Mouse (Mus musculus) heart, adult 18-20 months (tissue): ENCODE measurements around the gene Samhd1. TPM values are rescaled to one million over a fixed set of nuclear protein-coding genes. Genes with fewer than 3 reads are reported as not detected.

ENCODE experiments used
- DNase-seq, 2 experiments: peaks; one replicate each; pipeline ENCODE4 v3.0.0; 2021 to 2022; ENCODE audit warnings: mixed read lengths in 1 of 2
- total RNA-seq, 2 experiments: library from RNA; stranded (reverse); gene quantifications; 2 replicates each; pipeline ENCODE4 v1.2.3; 2021

Samhd1 gene
- total RNA-seq, 2 experiments from 2014 or later, result 21.7 to 26.3 TPM

GRCm38 (mm10) chr2:157136646-157137045 is 1.6 kb upstream of the Samhd1 start:
- DNase-seq, result no peak

DNA sequence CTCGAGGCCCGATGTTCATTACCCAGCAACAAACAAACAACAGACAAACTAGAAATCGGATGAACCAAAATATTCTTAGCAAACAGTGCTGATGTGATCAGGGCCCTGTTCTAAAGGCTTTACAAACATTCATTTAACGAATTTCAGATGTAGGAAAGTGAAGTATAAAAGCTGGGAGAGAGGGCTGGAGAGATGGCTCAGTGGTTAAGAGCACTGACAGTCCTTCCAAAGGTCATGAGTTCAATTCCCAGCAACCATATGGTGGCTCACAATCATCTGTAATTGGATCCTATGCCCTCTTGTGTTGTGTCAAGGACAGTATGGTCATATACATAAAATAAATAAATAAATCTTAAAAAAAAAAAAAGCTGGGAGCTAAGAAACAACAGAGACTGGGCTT is 1.1 kb upstream of the Samhd1 start:
- no peak for DNase-seq

GRCm38 (mm10) chr2:157135529-157136120 is 560 bp upstream of the Samhd1 start:
- DNase-seq, result peak in 1 of 2 experiments; percentile 18

GRCm38 (mm10) chr2:157134479-157134931 is 560 bp downstream of the Samhd1 start:
- peak in 1 of 2 experiments; percentile 29 for DNase-seq

DNA sequence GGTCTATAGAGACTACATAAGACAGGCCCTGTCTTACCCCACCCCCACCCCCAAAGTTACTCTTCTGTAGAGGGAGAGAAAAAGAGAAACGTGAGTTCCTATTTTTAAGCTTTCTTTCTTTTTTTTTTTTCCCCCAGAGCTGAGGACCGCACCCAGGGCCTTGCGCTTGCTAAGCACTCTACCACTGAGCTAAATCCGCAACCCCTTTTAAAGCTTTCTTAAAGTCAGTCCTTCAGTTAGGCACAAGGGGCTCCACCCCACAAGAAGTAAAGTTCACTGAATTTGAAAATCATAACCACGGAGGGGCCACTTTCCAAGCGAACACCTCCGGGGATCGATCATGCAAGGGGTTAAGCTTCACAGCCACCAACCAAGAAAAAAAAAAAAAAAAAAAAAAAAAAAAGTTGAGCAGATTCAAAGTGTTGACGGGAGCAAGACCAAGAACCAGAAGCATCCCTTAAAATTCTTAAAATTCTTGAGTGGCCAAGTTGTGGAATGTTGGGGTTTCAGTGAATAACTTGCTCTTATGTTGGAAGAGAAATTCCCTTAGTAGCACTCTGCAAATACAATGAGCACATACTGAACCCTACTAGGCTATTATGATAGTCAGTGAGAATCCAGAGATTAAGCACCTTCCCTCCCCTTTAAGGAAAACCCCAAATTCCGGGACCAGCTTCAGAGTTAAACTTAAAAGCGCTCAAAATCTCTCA is 1.1 kb downstream of the Samhd1 start:
- no peak for DNase-seq

DNA sequence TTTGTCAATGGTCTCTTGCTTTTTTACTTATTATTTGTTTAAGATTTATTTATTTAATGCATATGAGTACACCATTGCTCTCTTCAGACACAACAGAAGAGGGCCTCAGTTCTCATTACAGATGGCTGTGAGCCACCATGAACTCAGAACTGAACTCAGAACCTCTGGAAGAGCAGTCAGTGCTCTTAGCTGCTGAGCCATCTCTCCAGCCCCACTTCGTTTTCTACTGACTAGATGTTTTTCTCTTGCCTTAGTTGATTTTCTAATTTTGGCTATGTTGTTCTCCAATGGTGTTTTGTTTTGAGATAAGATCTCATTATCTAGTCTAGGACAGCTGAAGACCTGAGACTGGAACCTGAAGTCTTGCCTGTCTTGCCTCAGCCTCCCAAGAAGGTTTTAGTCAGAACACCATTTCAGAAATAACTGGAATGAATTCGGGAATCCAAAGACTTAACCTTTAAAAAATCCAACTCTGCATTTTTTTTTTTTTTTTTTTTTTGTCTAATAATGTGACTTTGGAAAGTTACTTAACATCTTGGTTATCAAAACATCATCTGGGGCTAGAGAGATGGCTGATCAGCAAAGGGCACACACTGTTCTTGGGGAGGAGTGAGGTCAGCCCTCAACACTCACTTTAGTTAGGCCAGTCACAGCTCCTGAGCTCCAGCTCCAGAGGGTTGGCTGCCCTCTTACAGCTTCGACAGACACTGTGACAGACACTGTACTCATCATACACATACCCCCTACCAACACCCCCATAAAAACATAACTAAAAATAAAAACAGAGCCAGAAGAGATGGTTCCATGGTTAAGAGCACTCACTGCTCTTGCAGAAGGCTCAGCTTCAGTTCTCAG is 2.2 kb downstream of the Samhd1 start:
- no peak for DNase-seq

GRCm38 (mm10) chr2:157132086-157132485 is 3.0 kb downstream of the Samhd1 start:
- no peak for DNase-seq

DNA sequence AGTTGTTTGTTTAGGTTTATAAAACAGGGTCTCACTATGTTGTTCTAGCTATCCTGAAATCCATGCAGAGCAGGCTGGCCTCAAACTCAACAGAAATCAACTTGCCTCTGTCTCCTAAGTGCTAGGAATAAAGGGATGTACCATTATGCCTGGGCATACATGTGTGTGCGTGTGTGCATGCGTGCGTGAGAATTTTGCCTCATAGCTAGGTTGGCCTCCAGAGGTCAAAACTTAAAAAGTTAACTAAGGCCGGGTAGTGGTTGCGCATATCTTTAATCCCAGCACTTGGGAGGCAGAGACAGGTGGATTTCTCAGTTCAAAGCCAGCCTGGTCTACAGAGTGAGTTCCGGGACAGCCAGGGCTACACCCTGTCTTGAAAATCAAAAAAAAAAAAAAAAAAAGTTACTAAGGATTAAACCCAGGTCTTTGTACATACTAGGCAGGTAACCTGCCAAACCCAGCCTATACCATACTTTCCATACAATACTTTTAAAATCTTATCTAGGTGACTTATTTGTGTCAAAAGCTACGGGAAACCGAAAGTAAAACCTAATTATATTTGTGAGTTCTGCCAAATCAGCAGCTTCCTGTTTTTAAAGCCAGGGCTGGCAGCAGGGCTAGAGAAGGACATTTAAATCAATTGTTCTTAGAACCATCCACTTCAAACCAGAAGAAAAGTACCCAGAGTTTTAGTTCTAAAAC is 4.1 kb downstream of the Samhd1 start:
- DNase-seq, result peak; percentile 64 to 74

GRCm38 (mm10) chr2:157129601-157130164 is 5.4 kb downstream of the Samhd1 start:
- DNase-seq, result peak in 1 of 2 experiments; percentile 23

DNA sequence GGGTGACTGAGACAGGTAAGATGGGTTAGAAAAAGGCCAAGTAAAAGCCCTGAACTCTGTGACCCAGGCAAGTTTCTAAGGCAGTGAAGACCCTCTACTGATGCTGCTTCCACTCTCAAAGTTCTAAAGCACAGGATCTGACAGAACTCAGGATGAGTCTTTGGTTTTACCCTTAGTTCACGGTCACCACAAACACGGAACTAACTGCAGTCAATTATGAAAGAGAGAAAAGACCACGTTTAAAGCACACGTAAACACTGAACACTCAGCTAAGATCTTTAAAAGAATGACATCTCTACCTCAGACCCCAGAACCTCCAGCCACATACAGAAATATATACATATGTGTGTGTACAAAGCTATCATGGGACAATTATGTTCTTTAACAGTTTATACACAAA is 6.0 kb downstream of the Samhd1 start:
- DNase-seq, result no peak

- DNase-seq, result no peak
Measured at GRCm38 (mm10) chr2:157128072-157128471, 7.0 kb downstream of the Samhd1 start.

- DNase-seq, result no peak
Measured at GRCm38 (mm10) chr2:157127370-157127769, 7.7 kb downstream of the Samhd1 start.

DNA sequence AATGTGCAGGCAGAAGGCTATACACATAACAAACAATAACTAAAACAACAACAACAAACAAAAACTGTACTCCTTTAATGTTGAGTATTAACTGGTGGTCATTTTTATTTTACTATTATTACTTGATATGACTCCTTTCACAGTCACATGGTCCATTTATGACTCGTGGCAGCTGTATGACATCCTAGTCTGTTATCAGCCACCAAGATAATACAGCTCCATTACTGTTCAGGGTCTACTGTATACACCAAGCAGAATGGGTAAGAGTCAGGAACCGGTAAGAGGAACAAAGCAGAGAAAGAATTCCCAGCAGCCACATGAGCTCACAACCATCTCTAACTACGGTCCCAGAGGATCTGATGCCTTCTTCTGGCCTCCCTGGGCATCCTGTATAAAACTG is 9.8 kb downstream of the Samhd1 start:
- DNase-seq, result no peak

- no peak for DNase-seq
Measured at GRCm38 (mm10) chr2:157121766-157122165, 13.3 kb downstream of the Samhd1 start.

DNA sequence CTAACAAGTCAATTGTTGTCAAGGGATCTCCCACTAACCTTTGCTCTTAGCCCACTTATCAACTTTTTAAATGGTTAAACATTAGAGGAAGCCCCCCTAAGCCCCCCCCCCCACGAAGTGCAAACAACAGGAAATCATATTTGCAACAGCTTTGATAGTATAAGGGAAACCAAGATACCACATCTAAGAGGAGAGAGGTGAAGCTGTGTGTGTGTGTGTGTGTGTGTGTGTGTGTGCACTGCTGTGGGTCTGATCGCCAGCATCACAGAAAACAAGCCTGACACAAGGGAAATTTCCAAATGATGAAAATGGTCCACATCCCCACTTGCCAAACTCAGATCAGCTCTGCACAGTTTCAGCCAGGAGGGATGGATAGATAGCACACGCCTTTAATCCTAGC is 16.0 kb downstream of the Samhd1 start:
- DNase-seq, result no peak

DNA sequence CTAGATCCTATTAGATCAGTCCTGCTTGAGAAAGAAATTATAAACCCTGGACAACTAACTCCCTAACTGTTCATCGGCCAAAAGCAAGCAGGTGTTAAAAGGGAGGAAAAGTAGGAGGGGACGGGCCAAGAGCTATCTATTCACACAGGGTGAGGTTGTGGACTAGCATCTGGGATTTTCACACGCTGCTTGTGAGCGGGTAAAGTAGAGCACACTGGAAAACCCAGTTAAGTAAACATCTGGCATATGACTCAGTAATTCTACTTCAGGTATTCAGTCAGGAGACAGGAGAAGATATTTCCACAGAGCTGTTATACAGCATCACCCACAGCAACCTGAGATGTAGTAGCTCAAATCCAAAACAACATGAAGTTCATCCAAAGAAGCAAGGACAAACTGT is 16.5 kb downstream of the Samhd1 start:
- no peak for DNase-seq

- peak in 1 of 2 experiments; percentile 47 for DNase-seq
Measured at GRCm38 (mm10) chr2:157116964-157117363, 18.1 kb downstream of the Samhd1 start.

DNA sequence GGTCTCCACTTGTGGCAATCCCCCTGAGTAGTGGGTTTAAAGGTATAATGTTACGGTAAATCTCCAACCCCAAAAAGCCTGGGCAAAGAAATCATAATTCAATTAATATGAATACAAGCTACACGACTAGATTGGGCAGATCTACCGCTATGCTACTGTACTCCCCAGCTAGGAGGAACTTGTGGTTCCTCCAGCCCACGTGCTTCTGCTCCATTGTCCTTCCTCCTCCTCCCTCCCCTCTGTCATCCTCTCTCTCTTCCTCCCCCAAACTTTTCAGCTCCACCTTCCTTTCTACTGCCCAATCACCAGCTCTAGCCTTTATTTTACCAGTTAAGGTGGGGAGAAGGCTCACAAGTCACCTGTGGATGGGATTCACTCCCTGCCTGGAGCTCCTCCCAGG is 26.8 kb downstream of the Samhd1 start:
- DNase-seq, result no peak

DNA sequence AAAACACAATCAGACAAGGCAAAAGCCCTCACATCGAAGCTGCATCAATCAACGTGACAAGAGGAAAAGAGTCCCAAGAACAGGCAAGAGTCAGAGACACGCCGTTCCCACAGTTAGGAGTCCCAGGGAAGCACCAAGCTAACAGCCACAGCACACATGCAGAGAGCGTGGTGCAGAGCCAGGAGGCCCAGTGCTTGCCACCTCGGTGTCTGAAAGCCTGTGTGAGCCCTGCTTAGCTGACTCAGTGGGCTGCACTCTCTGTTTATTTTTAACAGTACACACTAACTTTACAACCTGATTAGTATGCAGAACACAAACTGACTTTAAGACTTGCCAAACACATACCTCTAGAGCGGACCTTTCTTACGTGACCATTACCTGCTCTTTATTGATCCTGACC is 30.6 kb downstream of the Samhd1 start:
- no peak for DNase-seq

- no peak for DNase-seq
Measured at GRCm38 (mm10) chr2:157102256-157102655, 32.8 kb downstream of the Samhd1 start.

DNA sequence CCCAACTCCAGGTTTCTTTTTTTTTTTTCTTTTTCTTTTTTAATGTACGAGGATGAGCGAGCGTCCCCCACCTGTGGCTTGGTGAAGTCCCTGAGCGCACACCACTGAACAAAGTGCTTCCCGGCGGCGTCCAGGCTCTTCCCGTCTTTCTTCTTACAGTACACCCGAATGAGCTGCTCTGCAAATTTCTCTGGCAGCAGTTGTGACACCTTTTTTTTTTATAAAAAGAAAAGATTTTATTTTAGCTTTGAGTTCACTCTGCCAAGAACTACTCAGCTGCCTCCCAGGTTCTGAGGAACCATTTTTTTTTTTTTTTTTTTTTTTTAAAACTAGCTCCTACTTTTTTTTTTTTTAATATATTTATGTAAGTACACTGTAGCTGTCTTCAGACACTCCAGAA is 33.4 kb downstream of the Samhd1 start:
- no peak for DNase-seq

- DNase-seq, result no peak
Measured at GRCm38 (mm10) chr2:157100319-157100605, 34.8 kb downstream of the Samhd1 start.
